25 mouse cellular contexts compared by ENCODE assay signal in genomic region chr19:34505161-34505721, GRCm38 (mm10). TPM values are rescaled to one million over a fixed set of nuclear protein-coding genes. Genes with fewer than 3 reads are reported as not detected.
DNase-seq lines count a peak whose midpoint lies in the region; ATAC-seq and TF ChIP-seq lines count a peak whose summit lies in the region.
"Had no signal": no experiment of that assay in that cellular context is flagged by ENCODE, and none has a peak within 500 bp of the region (broad histone marks: within the 10 kb centered on the region; RNA-seq: fewer than 3 reads in every experiment).

No protein-coding gene starts in this region.

- TF ChIP-seq CTCF in lung, postnatal 0 days (IDR thresholded peaks at IDR 0.05), result no peak
- TF ChIP-seq CTCF in stomach, postnatal 0 days (IDR thresholded peaks at IDR 0.05; ENCODE audit: low read depth), result no peak

- no peak overlapping the region for H3K4me2 ChIP-seq in lung, postnatal 0 days (replicated peaks; ENCODE audit: low read depth, low read length)
- no peak overlapping the region for H3K4me2 ChIP-seq in stomach, postnatal 0 days (replicated peaks; ENCODE audit: low read depth)
- H3K4me2 ChIP-seq in forebrain, embryonic 14.5 days (ENCODE audit: low read length), result no peak overlapping the region
- H3K4me2 ChIP-seq: embryonic facial prominence, embryonic 12.5 days; liver, embryonic 13.5 days; midbrain, embryonic 15.5 days; neural tube, embryonic 15.5 days; stomach, embryonic 15.5 days had no signal

- H3K9ac ChIP-seq in lung, postnatal 0 days (replicated peaks; ENCODE audit: low read depth), result no peak overlapping the region
- H3K9ac ChIP-seq in stomach, postnatal 0 days (ENCODE audit: low read length), result no peak overlapping the region
- H3K9ac ChIP-seq in forebrain, embryonic 14.5 days (ENCODE audit: low read length), result no peak overlapping the region
- H3K9ac ChIP-seq: embryonic facial prominence, embryonic 12.5 days; forebrain, postnatal 0 days; liver, embryonic 13.5 days; midbrain, embryonic 15.5 days; neural tube, embryonic 15.5 days; stomach, embryonic 15.5 days had no signal

- 48% methylated on average over 12 of the region's 12 CpGs for WGBS in lung, postnatal 0 days
- WGBS in stomach, postnatal 0 days, result 70% methylated on average over 12 of the region's 12 CpGs
- WGBS in forebrain, embryonic 14.5 days, result 90% methylated on average over 12 of the region's 12 CpGs

- H3K4me3 ChIP-seq in lung, postnatal 0 days (ENCODE audit: low read depth, low read length), result no peak overlapping the region
- no peak overlapping the region for H3K4me3 ChIP-seq in stomach, postnatal 0 days (ENCODE audit: low read depth, low read length)
- no peak overlapping the region for H3K4me3 ChIP-seq in forebrain, embryonic 14.5 days (ENCODE audit: low read depth, low read length)
- H3K4me3 ChIP-seq: embryonic facial prominence, embryonic 12.5 days; erythroblast, embryonic 14.5 days; liver, embryonic 13.5 days; midbrain, embryonic 15.5 days; myocyte; neural tube, embryonic 15.5 days; stomach, embryonic 15.5 days had no signal

- H3K27ac ChIP-seq in lung, postnatal 0 days (ENCODE audit: low read length), result no peak overlapping the region
- H3K27ac ChIP-seq in stomach, postnatal 0 days (replicated peaks), result no peak overlapping the region
- H3K27ac ChIP-seq in forebrain, embryonic 14.5 days (ENCODE audit: low read depth, low read length), result no peak overlapping the region
- H3K27ac ChIP-seq: embryonic facial prominence, embryonic 12.5 days; liver, embryonic 13.5 days; midbrain, embryonic 15.5 days; neural tube, embryonic 15.5 days; stomach, embryonic 15.5 days had no signal

- peak; percentile 29 for DNase-seq in adrenal gland, adult 2 months
- DNase-seq in adrenal gland, postnatal 36 days, result no peak
- peak; percentile 78 for DNase-seq in lung, postnatal 0 days (ENCODE audit: low spot score)
- no peak for DNase-seq in lung, adult 18-20 months
- DNase-seq in adipocyte (ENCODE audit: low spot score), result peak; percentile 17
- no peak for DNase-seq in stomach, postnatal 0 days (ENCODE audit: low spot score)
- no peak for DNase-seq in cerebellum, postnatal 36 days
- no peak for DNase-seq in forebrain, embryonic 14.5 days (ENCODE audit: low spot score)
- DNase-seq: adrenal gland, adult 8-10 months; cerebellum, adult 9-10 months; forebrain, postnatal 0 days; heart, adult 18-20 months; heart, postnatal 4 days; liver, embryonic 13.5 days; lung, postnatal 14 days; right cerebral cortex, postnatal 25 days had no signal

- peak; percentile 52; the same call in 1 of the 2 replicates for TF ChIP-seq EP300 in lung, postnatal 0 days (IDR thresholded peaks at IDR 0.05)
- no peak for TF ChIP-seq EP300 in stomach, postnatal 0 days (optimal IDR thresholded peaks at IDR 0.05)

- no peaks in the 10 kb centered on the region for H3K9me3 ChIP-seq in lung, postnatal 0 days (ENCODE audit: low read length)
- no peaks in the 10 kb centered on the region for H3K9me3 ChIP-seq in stomach, postnatal 0 days (ENCODE audit: control insufficient read depth, low read length)
- no peaks in the 10 kb centered on the region for H3K9me3 ChIP-seq in forebrain, embryonic 14.5 days (replicated peaks; ENCODE audit: control insufficient read depth, low read length)
- H3K9me3 ChIP-seq: embryonic facial prominence, embryonic 12.5 days; liver, embryonic 13.5 days; midbrain, embryonic 15.5 days; neural tube, embryonic 15.5 days; stomach, embryonic 15.5 days had no signal

- H3K36me3 ChIP-seq in lung, postnatal 0 days (ENCODE audit: insufficient read depth, low read length), result no peaks in the 10 kb centered on the region; the same call in 1 of the 2 replicates
- 0 out of 2 replicates have a peak, but pooled peaks cover 2% of the 10 kb centered on the region for H3K36me3 ChIP-seq in stomach, postnatal 0 days (ENCODE audit: control insufficient read depth, insufficient read depth, low read length)
- peaks cover 10% of the 10 kb centered on the region; the same call in 1 of the 2 replicates for H3K36me3 ChIP-seq in forebrain, embryonic 14.5 days (ENCODE audit: control insufficient read depth, insufficient read depth, low read length)
- H3K36me3 ChIP-seq: stomach, embryonic 15.5 days had no signal

- H3K4me1 ChIP-seq in lung, postnatal 0 days (ENCODE audit: insufficient read depth, low read depth, low read length), result no peaks in the 10 kb centered on the region; the same call in 1 of the 2 replicates
- no peaks in the 10 kb centered on the region for H3K4me1 ChIP-seq in stomach, postnatal 0 days (replicated peaks; ENCODE audit: control insufficient read depth, insufficient read depth)
- H3K4me1 ChIP-seq in forebrain, embryonic 14.5 days (ENCODE audit: control insufficient read depth, insufficient read depth, low read length), result no peaks in the 10 kb centered on the region
- H3K4me1 ChIP-seq: embryonic facial prominence, embryonic 12.5 days; liver, embryonic 13.5 days; midbrain, embryonic 15.5 days; neural tube, embryonic 15.5 days; stomach, embryonic 15.5 days had no signal

- ATAC-seq in lung, postnatal 0 days, result peak; percentile 75
- ATAC-seq in stomach, postnatal 0 days (ENCODE audit: low FRiP score, low TSS enrichment), result peak; percentile 24; the same call in 1 of the 2 replicates
- ATAC-seq in forebrain, embryonic 14.5 days, result no peak
- ATAC-seq: forebrain, postnatal 0 days; hindbrain, embryonic 16.5 days; midbrain, embryonic 15.5 days had no signal

- H3K27me3 ChIP-seq in lung, postnatal 0 days (replicated peaks; ENCODE audit: insufficient read depth, low read length), result no peaks in the 10 kb centered on the region
- no peaks in the 10 kb centered on the region for H3K27me3 ChIP-seq in stomach, postnatal 0 days (ENCODE audit: control insufficient read depth, insufficient read depth, low read length)
- H3K27me3 ChIP-seq in forebrain, embryonic 14.5 days (replicated peaks; ENCODE audit: control insufficient read depth, insufficient read depth, low read length), result no peaks in the 10 kb centered on the region
- H3K27me3 ChIP-seq: embryonic facial prominence, embryonic 12.5 days; liver, embryonic 13.5 days; midbrain, embryonic 15.5 days; neural tube, embryonic 15.5 days; stomach, embryonic 15.5 days had no signal

RNA-seq across cellular contexts. Expression of gene Lipa, which starts 22.0 kb away (rescaled TPM):
- total RNA-seq in adrenal gland, adult 2 months (2021), result 100 to 1,000 TPM; 103 to 185 TPM
- polyA plus RNA-seq in adrenal gland, adult 2 months (2012; rRNA removed), result 44.2 and 70.9 TPM in 2 replicates
- 100 to 1,000 TPM in 1 of 2 experiments, 10 to 100 TPM in 1; 87.3 to 203 TPM for total RNA-seq in adrenal gland, postnatal 36 days (2021)
- 46.4 and 54.9 TPM in 2 replicates for polyA plus RNA-seq in lung, postnatal 0 days (2015; fragmentation: Nextera tagmentation; extraction: Ambion mirVana)
- polyA plus RNA-seq in stomach, postnatal 0 days (2015; fragmentation: Nextera tagmentation; extraction: Ambion mirVana), result 18.1 and 19.1 TPM in 2 replicates
- polyA plus RNA-seq in forebrain, embryonic 14.5 days (2014; fragmentation: Nextera tagmentation; extraction: Ambion mirVana), result 18.5 and 20.6 TPM in 2 replicates

RNA-seq across cellular contexts. Expression of gene Ch25h, which starts 30.3 kb away (rescaled TPM):
- total RNA-seq in adrenal gland, adult 2 months (2021), result 1 to 10 TPM in 1 of 2 experiments, under 1 TPM in 1; 0.46 to 2.1 TPM
- polyA plus RNA-seq in adrenal gland, adult 2 months (2012; rRNA removed), result 5.0 and 9.0 TPM in 2 replicates
- total RNA-seq in adrenal gland, postnatal 36 days (2021), result under 1 TPM; 0.26 to 0.50 TPM
- polyA plus RNA-seq in lung, postnatal 0 days (2015; fragmentation: Nextera tagmentation; extraction: Ambion mirVana), result 1.2 and 1.7 TPM in 2 replicates
- 3.7 and 4.6 TPM in 2 replicates for polyA plus RNA-seq in stomach, postnatal 0 days (2015; fragmentation: Nextera tagmentation; extraction: Ambion mirVana)
- polyA plus RNA-seq in forebrain, embryonic 14.5 days (2014; fragmentation: Nextera tagmentation; extraction: Ambion mirVana), result 0.24 and 0.31 TPM in 2 replicates
- total RNA-seq: gastrocnemius, adult 8-10 months; megakaryocyte-erythroid progenitor cell, adult 5-6 weeks had no signal
- polyA plus RNA-seq: erythroblast, embryonic 14.5 days had no signal

RNA-seq across cellular contexts. Expression of gene Ifit2, which starts 45.3 kb away (rescaled TPM):
- total RNA-seq in adrenal gland, adult 2 months (2021), result 1 to 10 TPM; 3.0 to 5.1 TPM
- 0.10 and 0.26 TPM in 2 replicates for polyA plus RNA-seq in adrenal gland, adult 2 months (2012; rRNA removed)
- total RNA-seq in adrenal gland, postnatal 36 days (2021), result 1 to 10 TPM; 4.1 to 5.8 TPM
- 9.1 and 10.7 TPM in 2 replicates for polyA plus RNA-seq in lung, postnatal 0 days (2015; fragmentation: Nextera tagmentation; extraction: Ambion mirVana)
- polyA plus RNA-seq in stomach, postnatal 0 days (2015; fragmentation: Nextera tagmentation; extraction: Ambion mirVana), result 2.3 and 2.5 TPM in 2 replicates
- polyA plus RNA-seq in forebrain, embryonic 14.5 days (2014; fragmentation: Nextera tagmentation; extraction: Ambion mirVana), result 8.3 and 8.4 TPM in 2 replicates

Comparison
In these comparisons a context has a peak if more than half of its experiments do, and no peak if none do; other contexts are left out.
1. DNase-seq: peak in adrenal gland, adult 2 months (single experiment), lung, postnatal 0 days (single experiment) and adipocyte (single experiment); none in adrenal gland, postnatal 36 days (0 of 2), lung, adult 18-20 months (0 of 2), stomach, postnatal 0 days (single experiment), cerebellum, postnatal 36 days (0 of 2) and forebrain, embryonic 14.5 days (single experiment).